Mouse (Mus musculus): ENCODE results near the gene Jph2.

DNA sequence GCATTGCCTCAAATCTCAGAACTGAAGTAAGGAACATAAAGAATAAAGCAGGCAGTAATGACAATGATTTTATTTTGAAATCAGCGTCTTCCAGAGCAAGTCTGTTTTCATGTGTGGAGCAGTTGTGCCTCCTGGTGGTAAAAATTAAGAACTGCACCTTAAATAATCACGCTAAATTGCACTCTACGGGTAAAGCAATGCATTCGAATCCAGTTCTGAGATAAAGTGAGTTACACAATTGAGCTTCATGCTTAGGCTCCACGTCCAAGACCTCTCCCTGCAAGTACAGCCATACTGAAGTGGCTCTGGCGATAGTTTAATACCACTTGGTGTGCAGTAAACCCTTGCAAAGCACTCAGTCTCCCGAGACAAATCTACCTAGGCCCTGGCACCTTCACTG, 67.1 kb downstream of the Jph2 start:
- TF ChIP-seq GATA1 (IDR thresholded peaks at IDR 0.05; ENCODE audit: borderline replicate concordance, low read length) (no peak), FLI1 (IDR thresholded peaks at IDR 0.05; ENCODE audit: low read length) (no peak)

All from megakaryocyte, embryonic 14.5 days (primary cell).